Mouse (Mus musculus) limb, embryonic 13.5 days (tissue): ENCODE measurements around the gene Sars. TPM values are rescaled to one million over a fixed set of nuclear protein-coding genes. Genes with fewer than 3 reads are reported as not detected.

Experiments
- ATAC-seq: fragments of 200-750 bp; cut with Nextera tagmentation; 2 replicates; pipeline ENCODE4 v1.8.0; 2017; ENCODE audit warnings: low read depth, moderate number of reproducible peaks, moderate TSS enrichment; ENCODE audit not compliant: low FRiP score
- H3K27ac ChIP-seq: fragments of 300-500 bp; sonication (generic); 2 replicates; pipeline ENCODE4 v1.5.1; 2015; ENCODE audit warnings: inconsistent platforms, mild to moderate bottlenecking, moderate library complexity
- H3K27me3 ChIP-seq: fragments of 300-500 bp; sonication (generic); 2 replicates; pipeline ENCODE4 v1.6.1; 2015; ENCODE audit warnings: mild to moderate bottlenecking, inconsistent platforms
- H3K36me3 ChIP-seq: fragments of 300-500 bp; sonication (generic); 2 replicates; pipeline ENCODE4 v1.6.1; 2015; ENCODE audit warnings: inconsistent platforms, mild to moderate bottlenecking, moderate library complexity
- H3K4me1 ChIP-seq: fragments of 300-500 bp; sonication (generic); 2 replicates; pipeline ENCODE4 v1.6.1; 2015; ENCODE audit warnings: inconsistent platforms
- H3K4me2 ChIP-seq: fragments of 300-500 bp; sonication (generic); replicated peaks from 2 replicates; pipeline ENCODE4 v1.6.1; 2015; ENCODE audit warnings: inconsistent platforms, mild to moderate bottlenecking, moderate library complexity
- H3K4me3 ChIP-seq: fragments of 300-500 bp; sonication (generic); 2 replicates; pipeline ENCODE4 v1.5.1; 2015; ENCODE audit warnings: moderate library complexity, mild to moderate bottlenecking, inconsistent platforms
- H3K9ac ChIP-seq: fragments of 300-500 bp; sonication (generic); 2 replicates; pipeline ENCODE4 v1.6.1; 2015; ENCODE audit warnings: mild to moderate bottlenecking, inconsistent platforms
- H3K9me3 ChIP-seq: fragments of 300-500 bp; sonication (generic); 2 replicates; pipeline ENCODE4 v1.6.1; 2016; ENCODE audit warnings: inconsistent platforms
- WGBS: fragments of 180-500 bp; shearing (Covaris S2); methylation state at CpG from one replicate; pipeline ENCODE4 v1.1.7; 2015; 5-methylcytosine and 5-hydroxymethylcytosine counted together
- polyA plus RNA-seq: library from polyadenylated mRNA; unstranded; fragments of >200 nt; fragmentation: Nextera tagmentation; extraction: Ambion mirVana; gene quantifications from 2 replicates; pipeline ENCODE4 v1.2.1, GENCODE M21; 2015

The Sars gene
- polyA plus RNA-seq, 1 experiment from 2014 or later: 114 TPM

- Histone ChIP-seq H3K4me3 (no peak overlapping the region), H3K27me3 (no peaks in the 10 kb centered on the region), H3K9me3 (no peaks in the 10 kb centered on the region), H3K9ac (no peak overlapping the region), H3K4me1 (peaks cover 6% of the 10 kb centered on the region), H3K36me3 (peaks cover 17% of the 10 kb centered on the region), H3K4me2 (no peak overlapping the region), H3K27ac (no peak overlapping the region; the same call in 1 of the 2 replicates)
- ATAC-seq: no peak
- WGBS: 51% methylated on average over 14 of the region's 14 CpGs
Observed at GRCm38 (mm10) chr3:108405536-108406305, 39.3 kb downstream of the Sars start.

- no peak overlapping the region for H3K4me3 ChIP-seq
- peaks cover 6% of the 10 kb centered on the region for H3K4me1 ChIP-seq
- H3K4me2 ChIP-seq: no peak overlapping the region
- no peak overlapping the region for H3K9ac ChIP-seq
- 90% methylated on average over 15 of the region's 15 CpGs for WGBS
- no peaks in the 10 kb centered on the region for H3K27me3 ChIP-seq
- peaks cover 43% of the 10 kb centered on the region for H3K36me3 ChIP-seq
- no peak for ATAC-seq
- H3K27ac ChIP-seq: no peak overlapping the region
- no peaks in the 10 kb centered on the region for H3K9me3 ChIP-seq
Observed at GRCm38 (mm10) chr3:108402528-108402920, 42.5 kb downstream of the Sars start.

- 35% methylated on average over 22 of the region's 22 CpGs for WGBS
- peaks cover 45% of the 10 kb centered on the region for H3K36me3 ChIP-seq
- peak; percentile 84 for ATAC-seq
- H3K27ac ChIP-seq: no peak overlapping the region; the same call in 1 of the 2 replicates
- H3K27me3 ChIP-seq: no peaks in the 10 kb centered on the region
- peaks cover 6% of the 10 kb centered on the region for H3K4me1 ChIP-seq
- H3K4me2 ChIP-seq: peak overlapping the region; percentile 54
- peak overlapping the region; percentile 32 for H3K9ac ChIP-seq
- no peaks in the 10 kb centered on the region for H3K9me3 ChIP-seq
- peak overlapping the region; percentile 7; the same call in 1 of the 2 replicates for H3K4me3 ChIP-seq
Observed at GRCm38 (mm10) chr3:108401692-108402527, 43.1 kb downstream of the Sars start.

GRCm38 (mm10) chr3:108400442-108400841 lies 44.6 kb downstream of the Sars start:
- Histone ChIP-seq H3K4me2 (no peak overlapping the region), H3K27ac (no peak overlapping the region), H3K27me3 (no peaks in the 10 kb centered on the region), H3K9me3 (no peaks in the 10 kb centered on the region), H3K9ac (no peak overlapping the region), H3K36me3 (peaks cover 48% of the 10 kb centered on the region), H3K4me1 (peaks cover 6% of the 10 kb centered on the region), H3K4me3 (no peak overlapping the region)
- ATAC-seq: no peak
- 82% methylated on average over 5 of the region's 5 CpGs for WGBS

DNA sequence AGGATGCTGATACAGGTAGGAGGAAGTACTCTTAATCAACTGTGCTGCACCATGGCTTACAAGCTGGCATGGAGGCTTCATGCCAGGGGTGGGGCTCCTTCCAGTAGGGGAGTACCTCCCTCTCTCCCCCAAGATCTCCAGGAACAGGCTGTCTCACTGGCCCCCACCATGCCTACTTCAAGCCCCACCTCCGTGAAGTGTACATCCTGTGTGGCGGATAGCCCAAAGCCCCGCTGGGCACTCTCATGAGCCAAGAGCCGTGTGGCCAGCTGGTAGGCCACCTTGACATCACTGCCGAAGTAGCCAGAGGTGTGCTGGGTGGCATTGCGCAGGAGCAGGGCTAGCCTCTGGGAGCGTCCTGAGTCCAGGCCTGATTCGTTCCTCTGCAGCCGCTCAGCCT lies 46.7 kb downstream of the Sars start:
- H3K9me3 ChIP-seq: no peaks in the 10 kb centered on the region
- ATAC-seq: no peak
- no peak overlapping the region for H3K27ac ChIP-seq
- peaks cover 6% of the 10 kb centered on the region for H3K4me1 ChIP-seq
- no peak overlapping the region for H3K9ac ChIP-seq
- 83% methylated on average over 9 of the region's 9 CpGs for WGBS
- peaks cover 46% of the 10 kb centered on the region for H3K36me3 ChIP-seq
- no peak overlapping the region for H3K4me2 ChIP-seq
- no peak overlapping the region for H3K4me3 ChIP-seq
- H3K27me3 ChIP-seq: no peaks in the 10 kb centered on the region

GRCm38 (mm10) chr3:108392793-108393192 lies 52.2 kb downstream of the Sars start:
- no peak overlapping the region for H3K27ac ChIP-seq
- ATAC-seq: no peak
- no peak overlapping the region for H3K4me3 ChIP-seq
- H3K4me2 ChIP-seq: peak overlapping the region; percentile 3; the same call in 1 of the 2 replicates
- peaks cover 17% of the 10 kb centered on the region for H3K4me1 ChIP-seq
- H3K27me3 ChIP-seq: no peaks in the 10 kb centered on the region
- H3K9me3 ChIP-seq: no peaks in the 10 kb centered on the region
- 0 out of 2 replicates have a peak overlapping the region, but pooled peaks have one; percentile 13 for H3K9ac ChIP-seq
- 41% methylated on average over 15 of the region's 15 CpGs for WGBS
- peaks cover 24% of the 10 kb centered on the region for H3K36me3 ChIP-seq

- H3K4me3 ChIP-seq: no peak overlapping the region
- no peak overlapping the region for H3K27ac ChIP-seq
- H3K9ac ChIP-seq: 0 out of 2 replicates have a peak overlapping the region, but pooled peaks have one; percentile 13
- peaks cover 24% of the 10 kb centered on the region for H3K36me3 ChIP-seq
- H3K27me3 ChIP-seq: no peaks in the 10 kb centered on the region
- H3K9me3 ChIP-seq: no peaks in the 10 kb centered on the region
- ATAC-seq: no peak
- WGBS: 19% methylated on average over 10 of the region's 10 CpGs
- H3K4me2 ChIP-seq: peak overlapping the region; percentile 3; the same call in 1 of the 2 replicates
- peaks cover 17% of the 10 kb centered on the region for H3K4me1 ChIP-seq
Observed at GRCm38 (mm10) chr3:108392299-108392698, 52.7 kb downstream of the Sars start.

- 1% methylated on average over 5 of the region's 5 CpGs for WGBS
- Histone ChIP-seq H3K9me3 (no peaks in the 10 kb centered on the region), H3K4me2 (peak overlapping the region; percentile 46), H3K27ac (peak overlapping the region; percentile 79), H3K36me3 (peaks cover 26% of the 10 kb centered on the region), H3K4me1 (peaks cover 31% of the 10 kb centered on the region), H3K4me3 (peak overlapping the region; percentile 12; the same call in 1 of the 2 replicates), H3K9ac (peak overlapping the region; percentile 52; the same call in 1 of the 2 replicates), H3K27me3 (no peaks in the 10 kb centered on the region)
- ATAC-seq: peak; percentile 84
Observed at GRCm38 (mm10) chr3:108389111-108389545, 55.9 kb downstream of the Sars start.

GRCm38 (mm10) chr3:108386186-108386585 lies 58.8 kb downstream of the Sars start:
- 83% methylated on average over 10 of the region's 10 CpGs for WGBS
- ATAC-seq: no peak
- no peak overlapping the region; the same call in 1 of the 2 replicates for H3K27ac ChIP-seq
- H3K4me1 ChIP-seq: peaks cover 46% of the 10 kb centered on the region
- no peak overlapping the region for H3K4me3 ChIP-seq
- H3K9ac ChIP-seq: no peak overlapping the region
- no peaks in the 10 kb centered on the region for H3K9me3 ChIP-seq
- peaks cover 26% of the 10 kb centered on the region for H3K36me3 ChIP-seq
- no peak overlapping the region for H3K4me2 ChIP-seq
- H3K27me3 ChIP-seq: no peaks in the 10 kb centered on the region

DNA sequence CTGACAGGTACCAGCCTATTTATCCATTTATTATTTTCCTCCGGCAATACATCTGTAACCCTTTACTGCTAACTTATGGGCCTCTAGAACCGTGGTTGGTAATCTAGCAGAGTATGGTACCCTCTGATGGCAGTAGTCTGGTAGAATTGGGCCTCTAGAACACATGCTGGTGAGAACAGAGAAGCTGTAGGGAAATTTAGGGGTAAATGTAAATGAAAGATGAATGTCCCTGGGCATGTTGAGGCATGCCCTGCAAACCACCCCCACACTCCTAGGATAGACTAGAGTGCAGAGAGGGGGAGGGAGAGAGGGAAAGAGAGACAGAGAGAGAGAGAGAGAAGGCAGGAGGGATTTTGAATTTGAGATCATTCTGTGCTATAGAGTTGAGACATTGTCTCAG lies 60.6 kb downstream of the Sars start:
- peak overlapping the region; percentile 55 for H3K4me3 ChIP-seq
- H3K9ac ChIP-seq: peak overlapping the region; percentile 62
- no peaks in the 10 kb centered on the region for H3K27me3 ChIP-seq
- ATAC-seq: no peak
- H3K27ac ChIP-seq: no peak overlapping the region
- H3K4me1 ChIP-seq: peaks cover 47% of the 10 kb centered on the region
- WGBS: 33% methylated on average over 2 of the region's 2 CpGs
- no peaks in the 10 kb centered on the region for H3K9me3 ChIP-seq
- peak overlapping the region; percentile 77 for H3K4me2 ChIP-seq
- H3K36me3 ChIP-seq: peaks cover 26% of the 10 kb centered on the region

GRCm38 (mm10) chr3:108383485-108384354 lies 61.3 kb downstream of the Sars start, which contains the start of gene Psrc1:
TSS of gene Psrc1 (plus strand) at chr3:108383839.
- peak; percentile 94 for ATAC-seq
- Histone ChIP-seq H3K4me1 (peaks cover 43% of the 10 kb centered on the region), H3K9ac (peak within 1 kb of the TSS; percentile 62), H3K36me3 (peaks cover 26% of the 10 kb centered on the region), H3K9me3 (no peaks in the 10 kb centered on the region), H3K27me3 (no peaks in the 10 kb centered on the region), H3K4me2 (peak within 1 kb of the TSS; percentile 77), H3K27ac (peak within 1 kb of the TSS; percentile 11; the same call in 1 of the 2 replicates), H3K4me3 (peak within 1 kb of the TSS; percentile 55)
- under 1% methylated on average over 44 of the region's 44 CpGs for WGBS
